Mouse (Mus musculus) heart, embryonic 16.5 days (tissue): ENCODE data around the gene Cox6a1. TPM values are rescaled to one million over a fixed set of nuclear protein-coding genes. Genes with fewer than 3 reads are reported as not detected.

Source experiments
- ATAC-seq: fragments of 200-750 bp; cut with Nextera tagmentation; replicated peaks from 2 replicates; pipeline ENCODE4 v1.8.0; 2017; ENCODE audit warnings: moderate number of reproducible peaks; ENCODE audit not compliant: insufficient read depth, low FRiP score; ENCODE audit errors: extremely low read depth
- H3K27ac ChIP-seq: fragments of 300-500 bp; sonication (generic); 2 replicates; pipeline ENCODE4 v1.5.1; 2014; ENCODE audit warnings: mild to moderate bottlenecking, low read length, control low read depth, moderate library complexity
- H3K27me3 ChIP-seq: fragments of 300-500 bp; sonication (generic); 2 replicates; pipeline ENCODE4 v1.6.1; 2014; ENCODE audit warnings: low read length, mixed read lengths; ENCODE audit not compliant: control insufficient read depth, insufficient read depth
- H3K36me3 ChIP-seq: fragments of 300-500 bp; sonication (generic); 2 replicates; pipeline ENCODE4 v1.6.1; 2014; ENCODE audit not compliant: control insufficient read depth, insufficient read depth
- H3K4me1 ChIP-seq: fragments of 300-500 bp; sonication (generic); 2 replicates; pipeline ENCODE4 v1.6.1; 2014; ENCODE audit warnings: low read length, mixed read lengths; ENCODE audit not compliant: control insufficient read depth, insufficient read depth
- H3K4me2 ChIP-seq: fragments of 300-500 bp; sonication (generic); 2 replicates; pipeline ENCODE4 v1.6.1; 2014; ENCODE audit warnings: low read depth, mild to moderate bottlenecking, control low read depth, low read length
- H3K4me3 ChIP-seq: fragments of 300-500 bp; sonication (generic); 2 replicates; pipeline ENCODE4 v1.5.1; 2014; ENCODE audit warnings: mild to moderate bottlenecking, control low read depth, low read length
- H3K9ac ChIP-seq: fragments of 300-500 bp; sonication (generic); 2 replicates; pipeline ENCODE4 v1.6.1; 2014; ENCODE audit warnings: low read length, control low read depth
- H3K9me3 ChIP-seq: fragments of 300-500 bp; sonication (generic); replicated peaks from 2 replicates; pipeline ENCODE4 v1.6.1; 2016; ENCODE audit warnings: low read length; ENCODE audit not compliant: control insufficient read depth
- WGBS: fragments of 180-500 bp; shearing (Covaris S2); extraction: QIAGEN DNeasy Blood & Tissue Kit; methylation state at CpG from one replicate; pipeline ENCODE4 v1.1.7; 2014; 5-methylcytosine and 5-hydroxymethylcytosine counted together
- polyA plus RNA-seq: library from polyadenylated mRNA; unstranded; fragments of >200 nt; fragmentation: Nextera tagmentation; extraction: Ambion mirVana; gene quantifications from 2 replicates; pipeline ENCODE4 v1.2.1, GENCODE M21; 2015

The Cox6a1 gene
- polyA plus RNA-seq, 1 experiment from 2014 or later: 1,358 TPM

DNA sequence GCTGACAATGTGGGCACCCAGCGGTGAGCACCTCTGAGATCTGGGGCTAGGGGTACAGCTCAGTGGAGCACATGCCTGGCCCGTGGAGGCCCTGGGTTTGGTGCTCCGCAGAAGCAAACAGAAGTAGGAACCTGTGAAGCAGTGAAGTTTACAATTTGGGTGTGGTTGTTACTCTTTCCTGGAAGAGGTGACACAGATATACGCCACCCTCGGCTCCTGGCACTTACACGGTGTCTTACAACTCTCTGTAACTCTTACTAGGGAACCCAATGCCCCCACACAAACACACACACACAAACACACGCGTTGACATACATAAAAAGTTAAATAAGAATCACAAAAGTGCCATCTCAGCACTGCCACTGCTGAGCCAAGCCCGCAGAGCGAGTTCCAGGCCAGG, 52.4 kb downstream of the Cox6a1 start:
- no peak overlapping the region for H3K4me3 ChIP-seq
- no peaks in the 10 kb centered on the region for H3K27me3 ChIP-seq
- no peak overlapping the region for H3K9ac ChIP-seq
- H3K9me3 ChIP-seq: no peaks in the 10 kb centered on the region
- ATAC-seq: no peak
- WGBS: 79% methylated on average over 10 of the region's 10 CpGs
- H3K4me1 ChIP-seq: peaks cover 20% of the 10 kb centered on the region
- H3K36me3 ChIP-seq: peaks cover 39% of the 10 kb centered on the region
- no peak overlapping the region for H3K27ac ChIP-seq
- H3K4me2 ChIP-seq: no peak overlapping the region

Other genes starting within 250 kb of the Cox6a1 start
- gene Acads, start 229.6 kb downstream of the Cox6a1 start, polyA plus RNA-seq: 140 and 143 TPM in 2 replicates
- 20.7 and 22.6 TPM in 2 replicates for gene Unc119b, start 214.0 kb downstream of the Cox6a1 start, polyA plus RNA-seq
- gene Mlec, start 190.8 kb downstream of the Cox6a1 start, polyA plus RNA-seq: 50.7 and 55.8 TPM in 2 replicates
- gene Cabp1, start 154.6 kb downstream of the Cox6a1 start, polyA plus RNA-seq: 0.51 and 1.1 TPM in 2 replicates
- gene Pop5, start 113.1 kb downstream of the Cox6a1 start, polyA plus RNA-seq: 70.5 and 76.5 TPM in 2 replicates
- gene Rnf10, start 76.1 kb downstream of the Cox6a1 start, polyA plus RNA-seq: 126 and 133 TPM in 2 replicates
- 91.0 and 95.7 TPM in 2 replicates for gene Coq5, start 69.3 kb downstream of the Cox6a1 start, polyA plus RNA-seq
- 1,055 and 1,099 TPM in 2 replicates for gene Dynll1, start 48.0 kb downstream of the Cox6a1 start, polyA plus RNA-seq
- 94.3 and 131 TPM in 2 replicates for gene Srsf9, start 21.8 kb downstream of the Cox6a1 start, polyA plus RNA-seq
- 22.4 and 24.6 TPM in 2 replicates for gene Gatc, start 7.8 kb downstream of the Cox6a1 start, polyA plus RNA-seq
- 39.2 and 40.2 TPM in 2 replicates for gene Triap1, start 7.8 kb downstream of the Cox6a1 start, polyA plus RNA-seq
- gene Msi1, start 80.6 kb upstream of the Cox6a1 start, polyA plus RNA-seq: 1.1 and 1.8 TPM in 2 replicates
- gene Pla2g1b, start 117.3 kb upstream of the Cox6a1 start, polyA plus RNA-seq: 0.46 and 0.92 TPM in 2 replicates
- 18.7 and 24.0 TPM in 2 replicates for gene Sirt4, start 135.7 kb upstream of the Cox6a1 start, polyA plus RNA-seq
- gene Pxn, start 157.7 kb upstream of the Cox6a1 start, polyA plus RNA-seq: 39.1 and 40.6 TPM in 2 replicates
- gene Rplp0, start 210.5 kb upstream of the Cox6a1 start, polyA plus RNA-seq: 1,003 and 1,029 TPM in 2 replicates
- gene Gcn1l1, start 216.3 kb upstream of the Cox6a1 start, polyA plus RNA-seq: 20.9 and 27.6 TPM in 2 replicates